Mouse (Mus musculus): Measurements from ENCODE around the gene Mrpl23. TPM values are rescaled to one million over a fixed set of nuclear protein-coding genes. Genes with fewer than 3 reads are reported as not detected.

The Mrpl23 gene
- total and polyA plus RNA-seq, 2 experiments from 2014 or later, result 25.5 to 73.5 TPM

DNA sequence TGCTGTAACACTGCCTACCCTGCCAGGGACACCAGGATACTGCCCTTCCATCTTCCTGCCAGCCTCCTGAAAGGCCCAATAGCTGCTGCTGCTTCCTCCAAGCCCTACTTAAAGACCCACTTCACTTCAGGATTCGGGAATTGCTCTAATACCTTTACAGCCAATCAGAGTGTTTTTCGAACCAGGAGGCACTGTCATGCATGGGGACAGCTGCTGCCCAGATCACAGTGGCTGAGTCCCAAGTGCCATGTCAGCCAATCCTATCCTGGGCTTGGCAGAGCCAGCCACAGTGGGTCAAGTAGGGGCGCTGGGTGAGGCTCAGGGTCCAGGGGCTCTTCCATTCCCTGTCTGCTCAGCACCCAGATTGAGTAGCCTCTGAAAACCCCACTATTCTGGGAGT lies 36.3 kb upstream of the Mrpl23 start:
- H3K4me1 ChIP-seq (ENCODE audit: insufficient read depth), result no peaks in the 10 kb centered on the region
- no peaks in the 10 kb centered on the region for H3K36me3 ChIP-seq (ENCODE audit: insufficient read depth)
- 81% methylated on average over 3 of the region's 3 CpGs for WGBS
- no peak for DNase-seq
- H3K9me3 ChIP-seq (ENCODE audit: low read length), result no peaks in the 10 kb centered on the region
- no peak overlapping the region for H3K4me2 ChIP-seq (ENCODE audit: low read depth)
- no peak for TF ChIP-seq CTCF (IDR thresholded peaks at IDR 0.05; ENCODE audit: low read depth)
- H3K9ac ChIP-seq, result no peak overlapping the region
- no peak for ATAC-seq
- no peak overlapping the region for H3K27ac ChIP-seq (ENCODE audit: low read depth, low read length)
- no peaks in the 10 kb centered on the region for H3K27me3 ChIP-seq (ENCODE audit: insufficient read depth, low read length)
- no peak overlapping the region for H3K4me3 ChIP-seq (ENCODE audit: low read depth, low read length)

DNA sequence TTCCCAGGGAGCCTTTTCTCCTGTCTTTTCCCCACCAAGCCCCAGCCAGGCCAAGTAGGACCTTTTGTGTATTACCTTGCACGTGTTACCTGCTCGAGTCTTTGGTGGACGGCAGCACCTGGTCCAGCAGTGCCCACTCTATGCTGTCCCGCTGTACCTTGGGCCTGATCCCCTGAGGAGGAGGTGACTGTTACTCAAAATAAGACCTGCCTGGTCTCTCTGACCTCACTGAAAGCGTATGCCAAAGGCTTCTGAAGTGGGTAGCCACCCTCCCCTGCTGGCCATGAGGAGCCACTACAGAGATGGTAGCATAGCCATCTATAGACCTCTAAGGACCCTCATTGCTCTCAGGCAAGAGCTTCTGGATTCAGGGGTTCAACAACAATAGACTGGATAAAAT lies 35.7 kb upstream of the Mrpl23 start:
- TF ChIP-seq CTCF (IDR thresholded peaks at IDR 0.05; ENCODE audit: low read depth), result no peak
- H3K9ac ChIP-seq, result no peak overlapping the region
- no peaks in the 10 kb centered on the region for H3K4me1 ChIP-seq (ENCODE audit: insufficient read depth)
- no peak overlapping the region for H3K27ac ChIP-seq (ENCODE audit: low read depth, low read length)
- ATAC-seq (no peak), DNase-seq (no peak)
- no peaks in the 10 kb centered on the region for H3K27me3 ChIP-seq (ENCODE audit: insufficient read depth, low read length)
- no peaks in the 10 kb centered on the region for H3K9me3 ChIP-seq (ENCODE audit: low read length)
- no peak overlapping the region for H3K4me2 ChIP-seq (ENCODE audit: low read depth)
- WGBS, result 85% methylated on average over 5 of the region's 5 CpGs
- no peak overlapping the region for H3K4me3 ChIP-seq (ENCODE audit: low read depth, low read length)
- no peaks in the 10 kb centered on the region for H3K36me3 ChIP-seq (ENCODE audit: insufficient read depth)

DNA sequence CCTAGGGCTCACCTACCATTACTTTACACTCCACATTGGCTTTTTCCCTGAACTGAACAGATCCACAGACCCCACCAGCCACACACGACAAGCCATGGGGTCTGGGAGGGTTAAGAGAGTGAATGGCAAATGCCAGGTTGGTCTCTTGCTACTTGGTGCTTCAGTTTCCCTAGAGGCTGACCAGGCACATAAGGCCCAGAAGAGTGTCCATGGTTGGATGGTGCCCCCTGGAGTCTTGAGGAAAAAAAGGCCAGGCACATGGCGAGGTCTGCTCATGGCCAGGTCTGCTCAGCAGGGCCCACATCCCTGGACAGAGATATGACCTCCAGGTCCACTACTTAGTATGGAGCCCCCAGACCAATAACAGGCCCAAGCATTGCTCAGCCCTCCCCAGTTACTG lies 34.7 kb upstream of the Mrpl23 start:
- H3K4me2 ChIP-seq (ENCODE audit: low read depth), result no peak overlapping the region
- H3K27me3 ChIP-seq (ENCODE audit: insufficient read depth, low read length), result no peaks in the 10 kb centered on the region
- H3K4me1 ChIP-seq (ENCODE audit: insufficient read depth), result no peaks in the 10 kb centered on the region
- H3K9ac ChIP-seq, result no peak overlapping the region
- H3K4me3 ChIP-seq (ENCODE audit: low read depth, low read length), result no peak overlapping the region
- DNase-seq (no peak), ATAC-seq (no peak)
- H3K9me3 ChIP-seq (ENCODE audit: low read length), result no peaks in the 10 kb centered on the region
- TF ChIP-seq CTCF (IDR thresholded peaks at IDR 0.05; ENCODE audit: low read depth), result no peak; the same call in 1 of the 2 replicates
- H3K27ac ChIP-seq (ENCODE audit: low read depth, low read length), result no peak overlapping the region
- no peaks in the 10 kb centered on the region for H3K36me3 ChIP-seq (ENCODE audit: insufficient read depth)
- 89% methylated on average over 2 of the region's 2 CpGs for WGBS

DNA sequence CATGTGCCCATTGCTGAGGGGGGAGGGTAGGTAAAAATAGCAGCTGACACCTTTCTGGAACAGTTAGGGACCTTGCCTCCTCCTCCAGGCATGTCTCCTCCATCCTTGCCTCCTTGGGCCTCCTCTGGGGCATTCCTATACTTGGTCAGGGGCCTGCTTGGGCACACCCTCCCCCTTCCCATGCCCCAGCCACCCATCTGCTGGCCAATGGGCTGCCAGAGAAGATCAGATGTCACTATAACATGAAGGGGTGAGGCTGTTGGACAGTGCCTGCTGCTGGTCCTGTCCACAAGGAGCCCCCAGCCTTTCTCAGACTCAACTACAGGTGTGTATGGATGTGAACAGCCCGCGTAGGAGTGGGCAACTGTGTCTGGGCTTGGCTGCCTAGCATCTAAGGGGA lies 33.9 kb upstream of the Mrpl23 start, which contains the start of gene Tnnt3:
Tnnt3 (plus strand) TSS at position 262 of the 400 bp plus-strand sequence.
- no peak within 1 kb of the TSS for H3K4me3 ChIP-seq (ENCODE audit: low read depth, low read length)
- no peak for TF ChIP-seq CTCF (IDR thresholded peaks at IDR 0.05; ENCODE audit: low read depth)
- DNase-seq (no peak), ATAC-seq (no peak)
- 81% methylated on average over 2 of the region's 2 CpGs for WGBS
- no peak within 1 kb of the TSS for H3K4me2 ChIP-seq (ENCODE audit: low read depth)
- H3K27ac ChIP-seq (ENCODE audit: low read depth, low read length), result no peak within 1 kb of the TSS
- H3K9me3 ChIP-seq (ENCODE audit: low read length), result no peaks in the 10 kb centered on the region
- no peaks in the 10 kb centered on the region for H3K4me1 ChIP-seq (ENCODE audit: insufficient read depth)
- no peaks in the 10 kb centered on the region for H3K27me3 ChIP-seq (ENCODE audit: insufficient read depth, low read length)
- H3K9ac ChIP-seq, result no peak within 1 kb of the TSS
- no peaks in the 10 kb centered on the region for H3K36me3 ChIP-seq (ENCODE audit: insufficient read depth)

DNA sequence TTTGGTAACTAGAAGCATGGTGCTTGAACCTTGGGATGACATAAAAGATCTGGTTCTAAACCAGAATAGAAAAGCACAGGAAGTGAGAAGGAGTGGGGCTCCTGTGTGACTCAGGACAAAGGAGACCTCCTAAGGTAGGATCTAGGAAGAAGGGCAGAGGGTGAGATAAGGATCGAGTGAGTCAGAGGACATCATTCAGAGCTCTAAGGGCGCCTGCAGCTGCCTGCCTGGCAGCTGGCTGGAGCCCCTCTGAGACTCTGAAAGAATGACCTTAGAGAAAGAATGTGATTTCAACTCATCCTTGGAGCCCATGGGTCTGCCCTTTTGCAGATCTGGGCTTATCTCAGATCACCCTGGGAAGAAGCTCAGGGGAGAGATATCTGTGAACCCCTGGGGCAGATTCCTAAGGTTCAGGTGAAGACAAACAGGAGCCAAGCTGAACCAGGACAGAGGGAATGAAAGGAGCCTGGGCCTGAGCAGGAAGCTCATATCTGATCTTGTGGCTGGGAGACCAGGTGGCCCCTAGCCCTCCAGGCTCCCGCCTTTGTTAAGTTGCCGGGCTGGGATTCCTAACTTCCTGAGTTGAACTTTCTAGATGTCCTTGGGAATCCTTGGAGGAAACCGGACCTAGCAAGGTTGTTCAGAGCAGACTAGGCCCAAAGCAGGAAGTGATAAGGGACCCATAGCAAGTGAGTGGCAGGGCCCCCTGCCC lies 33.3 kb upstream of the Mrpl23 start:
- no peak for TF ChIP-seq CTCF (IDR thresholded peaks at IDR 0.05; ENCODE audit: low read depth)
- no peak for ATAC-seq

DNA sequence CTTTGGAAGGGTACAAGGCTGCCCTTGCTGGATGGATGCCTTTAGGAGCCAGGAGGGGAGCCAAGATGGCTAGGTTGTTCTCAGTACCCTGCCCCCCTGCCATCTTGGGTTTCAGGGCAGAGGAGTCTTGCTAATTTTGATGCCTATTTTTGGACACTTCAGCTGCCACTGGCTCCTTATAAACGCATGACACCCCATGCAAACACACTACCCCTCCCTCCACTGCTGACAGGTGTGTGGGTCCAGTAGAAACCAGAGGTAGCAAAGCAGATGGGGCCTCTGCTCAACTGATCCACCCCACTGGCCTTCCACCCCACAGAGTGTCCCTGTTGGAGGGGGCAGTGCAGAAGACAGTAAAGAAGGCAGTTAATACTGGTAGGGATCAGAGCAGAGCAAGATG lies 32.5 kb upstream of the Mrpl23 start:
- 90% methylated on average over 1 of the region's 1 CpGs for WGBS

More for the DNA sequence above, 33.3 kb upstream of the Mrpl23 start:
- Histone ChIP-seq H3K9me3 (ENCODE audit: low read length) (no peaks in the 10 kb centered on the region), H3K27ac (ENCODE audit: low read depth, low read length) (no peak overlapping the region), H3K36me3 (ENCODE audit: insufficient read depth) (no peaks in the 10 kb centered on the region), H3K27me3 (ENCODE audit: insufficient read depth, low read length) (no peaks in the 10 kb centered on the region), H3K4me3 (ENCODE audit: low read depth, low read length) (no peak overlapping the region), H3K9ac (no peak overlapping the region), H3K4me2 (ENCODE audit: low read depth) (no peak overlapping the region), H3K4me1 (ENCODE audit: insufficient read depth) (no peaks in the 10 kb centered on the region)
- 72% methylated on average over 5 of the region's 5 CpGs for WGBS
- no peak for DNase-seq

DNA sequence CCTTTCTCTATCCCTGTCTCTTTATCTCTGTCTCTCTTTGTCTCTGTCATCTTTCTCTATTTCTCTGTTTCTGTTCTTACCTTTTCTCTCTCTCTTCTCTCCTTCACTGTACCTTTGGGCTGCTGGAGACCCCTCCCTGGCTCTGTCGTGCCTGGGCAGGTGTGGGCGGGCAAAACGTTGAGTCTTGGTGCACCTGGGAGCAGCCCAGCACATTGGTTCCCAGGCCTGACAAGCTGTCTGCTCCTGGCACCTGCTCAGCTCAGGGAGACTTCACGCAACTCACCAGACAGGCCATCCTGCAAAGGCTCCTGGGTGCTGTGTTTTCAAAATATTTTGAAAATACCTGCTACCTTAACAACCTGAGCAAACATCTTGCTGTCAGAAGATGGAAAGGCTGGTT lies 29.3 kb upstream of the Mrpl23 start:
- DNase-seq (no peak), ATAC-seq (no peak)
- no peak overlapping the region for H3K9ac ChIP-seq
- H3K27ac ChIP-seq (ENCODE audit: low read depth, low read length), result no peak overlapping the region
- no peaks in the 10 kb centered on the region for H3K27me3 ChIP-seq (ENCODE audit: insufficient read depth, low read length)
- H3K9me3 ChIP-seq (ENCODE audit: low read length), result no peaks in the 10 kb centered on the region
- peaks cover 10% of the 10 kb centered on the region; the same call in 1 of the 2 replicates for H3K4me1 ChIP-seq (ENCODE audit: insufficient read depth)
- no peaks in the 10 kb centered on the region for H3K36me3 ChIP-seq (ENCODE audit: insufficient read depth)
- no peak overlapping the region for H3K4me3 ChIP-seq (ENCODE audit: low read depth, low read length)
- WGBS, result 85% methylated on average over 4 of the region's 4 CpGs
- no peak overlapping the region for H3K4me2 ChIP-seq (ENCODE audit: low read depth)
- TF ChIP-seq CTCF (IDR thresholded peaks at IDR 0.05; ENCODE audit: low read depth), result no peak

More for the DNA sequence above, 32.5 kb upstream of the Mrpl23 start:
- Histone ChIP-seq H3K27me3 (ENCODE audit: insufficient read depth, low read length) (no peaks in the 10 kb centered on the region), H3K9ac (no peak overlapping the region), H3K4me3 (ENCODE audit: low read depth, low read length) (no peak overlapping the region), H3K9me3 (ENCODE audit: low read length) (no peaks in the 10 kb centered on the region), H3K4me2 (ENCODE audit: low read depth) (no peak overlapping the region), H3K27ac (ENCODE audit: low read depth, low read length) (no peak overlapping the region), H3K4me1 (ENCODE audit: insufficient read depth) (no peaks in the 10 kb centered on the region), H3K36me3 (ENCODE audit: insufficient read depth) (no peaks in the 10 kb centered on the region)
- ATAC-seq (no peak), DNase-seq (no peak)
- no peak for TF ChIP-seq CTCF (IDR thresholded peaks at IDR 0.05; ENCODE audit: low read depth)

Data from forebrain, postnatal 0 days (tissue).